Mouse (Mus musculus): ENCODE results near the gene Phyh. TPM values are rescaled to one million over a fixed set of nuclear protein-coding genes. Genes with fewer than 3 reads are reported as not detected.
A peak's percentile ranks its signal among the peaks of the same experiment; 100 is the strongest.

The Phyh gene
- polyA plus RNA-seq, 1 experiment from 2014 or later, result 134 TPM

DNA sequence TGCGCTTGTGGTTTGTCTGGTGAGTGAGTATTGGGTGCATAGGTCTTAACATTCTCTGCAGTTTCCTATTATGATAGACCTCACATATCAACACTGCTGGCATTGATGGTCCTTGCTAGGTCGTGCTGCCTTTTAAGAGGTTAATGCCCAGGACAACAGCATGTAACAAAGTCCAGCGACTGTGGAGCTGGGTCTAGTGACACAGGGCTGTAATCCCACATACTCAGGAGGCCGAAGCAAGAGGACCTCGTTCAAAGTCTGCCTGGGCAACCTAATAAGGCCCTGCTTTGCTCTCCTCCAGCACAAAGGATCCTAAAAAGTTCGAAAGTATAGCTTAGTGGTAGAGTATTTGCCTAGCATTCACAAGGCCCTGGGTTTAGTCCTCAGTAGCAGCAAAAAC is 8.9 kb upstream of the Phyh start:
- Histone ChIP-seq H3K4me2 (ENCODE audit: low read depth, low read length) (no peak overlapping the region), H3K4me1 (ENCODE audit: control insufficient read depth, low read depth, low read length) (peaks cover 4% of the 10 kb centered on the region), H3K4me3 (ENCODE audit: low read depth, low read length) (no peak overlapping the region), H3K9me3 (replicated peaks; ENCODE audit: control insufficient read depth, low read length) (no peaks in the 10 kb centered on the region), H3K36me3 (ENCODE audit: control insufficient read depth, insufficient read depth) (peaks cover 26% of the 10 kb centered on the region), H3K27me3 (ENCODE audit: control insufficient read depth, insufficient read depth, low read depth, low read length) (no peaks in the 10 kb centered on the region), H3K27ac (ENCODE audit: low read length) (no peak overlapping the region), H3K9ac (ENCODE audit: low read depth, low read length) (no peak overlapping the region)
- WGBS (ENCODE audit: insufficient replicate concordance), result 68% methylated on average over 6 of the region's 6 CpGs
- no peak for ATAC-seq (ENCODE audit: low read depth)

DNA sequence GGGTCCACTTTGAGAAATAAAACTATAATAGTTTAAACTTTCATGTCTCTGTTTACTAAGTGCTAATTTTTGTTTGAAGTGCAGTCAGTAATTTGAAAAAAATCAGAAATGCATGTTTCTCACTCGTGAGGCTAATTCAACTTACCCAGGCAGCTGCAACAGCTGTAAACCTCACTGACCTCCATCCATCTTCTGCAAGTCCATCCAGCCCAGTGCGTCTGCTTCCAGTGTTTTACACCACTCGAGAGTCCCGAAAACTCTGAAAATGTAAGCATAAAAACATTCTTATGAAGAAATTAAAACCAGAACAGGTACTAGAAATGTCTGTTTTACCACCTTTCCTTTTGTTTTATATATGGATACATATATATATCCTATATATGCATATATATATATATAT is 8.3 kb upstream of the Phyh start:
- no peaks in the 10 kb centered on the region for H3K9me3 ChIP-seq (replicated peaks; ENCODE audit: control insufficient read depth, low read length)
- H3K4me2 ChIP-seq (ENCODE audit: low read depth, low read length), result no peak overlapping the region
- H3K4me1 ChIP-seq (ENCODE audit: control insufficient read depth, low read depth, low read length), result peaks cover 4% of the 10 kb centered on the region
- no peak overlapping the region for H3K27ac ChIP-seq (ENCODE audit: low read length)
- H3K36me3 ChIP-seq (ENCODE audit: control insufficient read depth, insufficient read depth), result peaks cover 21% of the 10 kb centered on the region
- no peaks in the 10 kb centered on the region for H3K27me3 ChIP-seq (ENCODE audit: control insufficient read depth, insufficient read depth, low read depth, low read length)
- no peak overlapping the region for H3K4me3 ChIP-seq (ENCODE audit: low read depth, low read length)
- 74% methylated on average over 4 of the region's 4 CpGs for WGBS (ENCODE audit: insufficient replicate concordance)
- H3K9ac ChIP-seq (ENCODE audit: low read depth, low read length), result no peak overlapping the region
- ATAC-seq (ENCODE audit: low read depth), result no peak

DNA sequence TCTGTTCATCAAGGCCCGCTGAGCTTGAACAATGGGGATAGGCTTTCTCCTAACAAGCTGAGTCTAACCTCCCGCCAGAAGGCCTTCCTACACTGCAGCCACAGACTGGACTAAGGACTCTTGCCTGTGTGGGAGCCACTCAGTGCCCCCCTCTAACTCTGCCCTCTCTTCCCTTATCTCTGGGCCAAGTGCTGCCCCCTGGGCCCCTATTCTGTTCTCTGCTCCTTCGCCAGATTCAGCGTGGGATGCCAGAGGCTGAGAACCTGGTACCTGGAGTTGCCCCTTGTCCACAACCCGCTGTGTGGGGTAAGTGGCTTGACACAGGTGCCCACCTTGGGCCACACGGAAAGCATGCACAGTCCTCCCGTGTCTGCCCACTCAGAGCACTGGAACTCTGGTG is 4.9 kb upstream of the Phyh start:
- H3K4me2 ChIP-seq (ENCODE audit: low read depth, low read length), result no peak overlapping the region
- H3K36me3 ChIP-seq (ENCODE audit: control insufficient read depth, insufficient read depth), result no peaks in the 10 kb centered on the region
- ATAC-seq (ENCODE audit: low read depth), result no peak
- whole genome bisulfite sequencing (ENCODE audit: insufficient replicate concordance), result 65% methylated on average over 7 of the region's 7 CpGs
- H3K27ac ChIP-seq (ENCODE audit: low read length), result no peak overlapping the region
- no peak overlapping the region for H3K4me3 ChIP-seq (ENCODE audit: low read depth, low read length)
- peaks cover 13% of the 10 kb centered on the region for H3K4me1 ChIP-seq (ENCODE audit: control insufficient read depth, low read depth, low read length)
- H3K27me3 ChIP-seq (ENCODE audit: control insufficient read depth, insufficient read depth, low read depth, low read length), result no peaks in the 10 kb centered on the region
- no peak overlapping the region for H3K9ac ChIP-seq (ENCODE audit: low read depth, low read length)
- H3K9me3 ChIP-seq (replicated peaks; ENCODE audit: control insufficient read depth, low read length), result no peaks in the 10 kb centered on the region

DNA sequence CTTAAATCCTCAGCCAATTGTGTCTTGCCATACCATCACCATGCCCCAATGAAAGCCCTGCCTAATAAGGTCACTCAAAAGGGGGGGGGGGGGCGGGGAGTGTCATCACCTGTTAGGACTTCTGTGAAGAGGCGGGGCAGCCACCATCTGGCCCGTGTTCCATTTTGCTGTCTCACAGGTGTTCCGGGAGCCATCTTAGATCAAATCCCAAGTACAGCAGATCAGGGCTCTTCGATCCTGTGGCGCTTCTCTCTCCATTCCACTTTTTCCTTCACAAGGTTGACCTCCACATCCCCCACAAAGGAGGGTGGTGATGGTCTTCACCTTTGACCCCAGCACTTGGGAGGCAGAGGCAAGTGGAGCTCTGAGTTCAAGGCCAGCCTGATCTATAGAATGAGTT is 2.8 kb upstream of the Phyh start:
- Histone ChIP-seq H3K9me3 (replicated peaks; ENCODE audit: control insufficient read depth, low read length) (no peaks in the 10 kb centered on the region), H3K27ac (ENCODE audit: low read length) (no peak overlapping the region), H3K27me3 (ENCODE audit: control insufficient read depth, insufficient read depth, low read depth, low read length) (no peaks in the 10 kb centered on the region), H3K4me3 (ENCODE audit: low read depth, low read length) (no peak overlapping the region), H3K36me3 (ENCODE audit: control insufficient read depth, insufficient read depth) (no peaks in the 10 kb centered on the region), H3K4me1 (ENCODE audit: control insufficient read depth, low read depth, low read length) (peaks cover 19% of the 10 kb centered on the region), H3K4me2 (ENCODE audit: low read depth, low read length) (no peak overlapping the region), H3K9ac (ENCODE audit: low read depth, low read length) (no peak overlapping the region)
- 68% methylated on average over 5 of the region's 6 CpGs for WGBS (ENCODE audit: insufficient replicate concordance)
- no peak for ATAC-seq (ENCODE audit: low read depth)

DNA sequence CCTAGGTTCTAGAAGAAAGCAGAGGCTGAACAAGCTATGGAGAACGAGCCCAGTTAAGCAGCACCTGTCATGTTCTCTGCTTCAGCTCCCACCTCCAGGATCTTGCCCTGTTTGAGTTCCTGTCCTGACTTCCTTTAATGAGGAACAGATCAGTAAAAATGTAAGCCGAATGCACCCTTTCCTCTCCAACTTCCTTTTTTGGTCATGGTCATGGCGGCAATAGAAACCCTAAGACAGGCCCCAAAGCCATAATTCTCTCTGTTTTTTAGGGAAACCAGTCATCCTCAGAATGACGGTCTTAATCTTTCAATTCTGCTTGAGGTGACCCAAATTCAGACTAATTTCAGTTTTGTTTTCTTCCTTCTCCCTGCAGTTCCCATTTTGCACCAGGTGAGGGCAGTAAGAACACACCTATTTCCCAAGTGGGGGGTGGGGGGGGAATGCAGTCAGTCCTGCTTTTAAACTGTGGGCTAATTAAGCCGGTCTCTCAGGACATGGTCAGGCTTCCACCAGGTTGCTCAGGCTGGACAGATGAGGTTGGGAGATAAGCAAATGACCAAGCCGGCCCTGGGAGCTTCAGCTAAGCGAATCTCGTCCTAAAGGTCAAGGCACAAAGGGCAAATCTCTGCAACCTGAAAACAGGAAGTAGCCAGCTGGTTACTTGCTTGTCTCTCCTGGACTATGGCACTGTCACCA is 1.3 kb upstream of the Phyh start:
- H3K4me1 ChIP-seq (ENCODE audit: control insufficient read depth, low read depth, low read length), result peaks cover 19% of the 10 kb centered on the region
- peak overlapping the region; percentile 35 for H3K4me2 ChIP-seq (ENCODE audit: low read depth, low read length)
- H3K27ac ChIP-seq (ENCODE audit: low read length), result peak overlapping the region; percentile 65
- peak overlapping the region; percentile 21 for H3K4me3 ChIP-seq (ENCODE audit: low read depth, low read length)
- H3K27me3 ChIP-seq (ENCODE audit: control insufficient read depth, insufficient read depth, low read depth, low read length), result no peaks in the 10 kb centered on the region
- WGBS (ENCODE audit: insufficient replicate concordance), result 6% methylated on average over 8 of the region's 8 CpGs
- H3K9ac ChIP-seq (ENCODE audit: low read depth, low read length), result 0 out of 2 replicates have a peak overlapping the region, but pooled peaks have one; percentile 27
- ATAC-seq (ENCODE audit: low read depth), result peak; percentile 34
- no peaks in the 10 kb centered on the region for H3K9me3 ChIP-seq (replicated peaks; ENCODE audit: control insufficient read depth, low read length)
- H3K36me3 ChIP-seq (ENCODE audit: control insufficient read depth, insufficient read depth), result no peaks in the 10 kb centered on the region

DNA sequence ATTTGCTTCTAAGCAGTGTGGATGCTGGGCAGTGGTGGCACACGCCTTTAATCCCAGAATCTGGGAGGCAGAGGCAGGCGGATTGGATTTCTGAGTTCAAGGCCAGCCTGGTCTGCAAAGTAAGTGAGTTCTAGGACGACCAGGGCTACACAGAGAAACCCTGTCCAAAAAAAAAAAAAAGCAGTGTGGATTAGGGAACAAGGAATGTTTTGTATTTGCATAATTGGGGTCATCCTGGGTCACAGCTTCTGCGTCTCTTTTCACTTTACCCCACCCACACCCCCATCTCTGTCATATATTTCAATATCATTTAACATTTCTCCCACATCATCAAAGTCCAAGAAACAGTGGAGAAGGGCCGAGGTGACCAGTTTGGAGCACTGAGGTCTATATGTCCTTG is 2.2 kb downstream of the Phyh start:
- WGBS (ENCODE audit: insufficient replicate concordance), result 52% methylated on average over 5 of the region's 5 CpGs
- no peak overlapping the region for H3K4me3 ChIP-seq (ENCODE audit: low read depth, low read length)
- H3K4me2 ChIP-seq (ENCODE audit: low read depth, low read length), result no peak overlapping the region
- no peak for ATAC-seq (ENCODE audit: low read depth)
- peaks cover 19% of the 10 kb centered on the region for H3K4me1 ChIP-seq (ENCODE audit: control insufficient read depth, low read depth, low read length)
- H3K27ac ChIP-seq (ENCODE audit: low read length), result no peak overlapping the region; the same call in 1 of the 2 replicates
- no peaks in the 10 kb centered on the region for H3K9me3 ChIP-seq (replicated peaks; ENCODE audit: control insufficient read depth, low read length)
- H3K9ac ChIP-seq (ENCODE audit: low read depth, low read length), result no peak overlapping the region
- H3K27me3 ChIP-seq (ENCODE audit: control insufficient read depth, insufficient read depth, low read depth, low read length), result no peaks in the 10 kb centered on the region
- H3K36me3 ChIP-seq (ENCODE audit: control insufficient read depth, insufficient read depth), result no peaks in the 10 kb centered on the region

DNA sequence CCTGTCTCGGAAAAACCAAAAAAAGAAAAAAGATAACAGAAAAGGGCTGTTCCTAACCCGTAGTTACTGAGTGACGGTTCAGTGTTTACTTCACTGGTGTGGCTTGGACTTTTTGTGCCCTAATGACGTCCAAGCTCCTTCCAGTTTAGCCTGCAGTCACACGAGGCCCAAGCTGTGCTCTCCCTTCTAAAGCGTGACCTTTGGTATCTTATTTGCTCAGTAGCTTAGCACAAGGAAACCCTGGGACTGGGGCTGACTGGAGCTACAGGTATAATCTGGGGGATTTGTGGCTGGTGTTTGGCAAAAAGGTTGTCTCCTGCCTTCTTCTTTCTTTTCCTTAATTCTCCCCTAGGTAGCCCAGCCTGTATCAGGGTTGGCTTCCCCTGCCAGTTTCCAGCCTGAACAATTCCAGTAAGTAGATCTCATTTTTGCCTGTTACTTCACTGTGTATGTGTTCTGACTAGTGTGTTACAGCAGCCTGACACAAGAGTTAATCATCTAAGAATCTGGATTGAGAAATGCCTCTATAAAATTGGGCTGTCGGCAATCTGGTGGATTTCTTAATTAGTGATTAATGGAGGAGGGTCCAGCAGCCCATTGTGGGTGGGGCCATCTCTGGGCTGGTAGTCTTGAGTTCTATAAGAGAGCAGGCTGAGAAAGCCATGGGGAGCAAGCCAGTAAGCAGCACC is 3.8 kb downstream of the Phyh start:
- Histone ChIP-seq H3K9ac (ENCODE audit: low read depth, low read length) (no peak overlapping the region), H3K4me2 (ENCODE audit: low read depth, low read length) (peak overlapping the region; percentile 14; the same call in 1 of the 2 replicates), H3K4me1 (ENCODE audit: control insufficient read depth, low read depth, low read length) (peaks cover 13% of the 10 kb centered on the region), H3K36me3 (ENCODE audit: control insufficient read depth, insufficient read depth) (no peaks in the 10 kb centered on the region), H3K27ac (ENCODE audit: low read length) (peak overlapping the region; percentile 79), H3K27me3 (ENCODE audit: control insufficient read depth, insufficient read depth, low read depth, low read length) (no peaks in the 10 kb centered on the region), H3K4me3 (ENCODE audit: low read depth, low read length) (no peak overlapping the region), H3K9me3 (replicated peaks; ENCODE audit: control insufficient read depth, low read length) (no peaks in the 10 kb centered on the region)
- ATAC-seq (ENCODE audit: low read depth), result peak; percentile 71
- 36% methylated on average over 7 of the region's 7 CpGs for WGBS (ENCODE audit: insufficient replicate concordance)

DNA sequence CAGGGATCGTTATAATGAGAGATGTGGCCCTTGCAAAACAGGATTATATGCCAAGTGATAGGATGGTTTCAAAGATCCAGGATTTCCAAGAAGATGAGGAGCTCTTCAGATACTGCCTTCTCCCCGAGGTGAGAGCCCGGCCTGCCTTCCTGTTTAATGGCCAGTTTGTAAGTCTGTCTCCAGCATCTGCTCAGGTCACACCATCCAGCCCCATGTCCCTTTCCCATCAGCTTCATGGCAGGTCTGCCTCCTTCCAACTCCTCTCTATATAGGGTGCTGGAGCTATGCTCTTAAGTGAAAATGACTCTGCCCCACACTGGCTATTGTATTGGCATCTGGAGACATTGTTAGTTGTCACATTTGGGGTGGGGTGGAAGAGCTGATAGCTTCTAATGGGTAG is 8.6 kb downstream of the Phyh start:
- Histone ChIP-seq H3K4me3 (ENCODE audit: low read depth, low read length) (no peak overlapping the region), H3K4me2 (ENCODE audit: low read depth, low read length) (no peak overlapping the region), H3K9me3 (replicated peaks; ENCODE audit: control insufficient read depth, low read length) (no peaks in the 10 kb centered on the region), H3K27me3 (ENCODE audit: control insufficient read depth, insufficient read depth, low read depth, low read length) (no peaks in the 10 kb centered on the region), H3K27ac (ENCODE audit: low read length) (no peak overlapping the region), H3K4me1 (ENCODE audit: control insufficient read depth, low read depth, low read length) (no peaks in the 10 kb centered on the region), H3K36me3 (ENCODE audit: control insufficient read depth, insufficient read depth) (0 out of 2 replicates have a peak, but pooled peaks cover 6% of the 10 kb centered on the region), H3K9ac (ENCODE audit: low read depth, low read length) (no peak overlapping the region)
- WGBS (ENCODE audit: insufficient replicate concordance), result 64% methylated on average over 3 of the region's 3 CpGs
- no peak for ATAC-seq (ENCODE audit: low read depth)

DNA sequence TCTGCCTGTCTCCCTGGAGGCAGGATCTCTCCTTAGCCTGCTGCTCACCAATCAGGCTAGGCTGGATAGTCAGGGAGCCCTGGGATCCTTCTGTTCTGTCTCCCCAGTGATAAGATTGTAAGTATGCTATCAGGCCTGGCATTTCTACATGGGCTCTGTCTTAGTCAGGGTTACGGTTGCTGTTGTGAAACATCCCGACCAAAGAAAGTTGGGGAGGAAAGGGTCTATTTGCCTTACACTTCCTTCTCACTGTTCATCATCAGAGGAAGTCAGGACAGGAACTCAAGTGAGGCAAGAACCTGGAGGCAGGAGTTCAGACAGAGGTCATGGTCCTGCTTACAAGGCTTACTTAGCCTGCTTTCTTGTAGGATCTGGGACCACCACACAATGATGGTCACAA is 10.4 kb downstream of the Phyh start:
- H3K4me1 ChIP-seq (ENCODE audit: control insufficient read depth, low read depth, low read length), result no peaks in the 10 kb centered on the region
- no peak overlapping the region for H3K4me2 ChIP-seq (ENCODE audit: low read depth, low read length)
- no peak overlapping the region for H3K9ac ChIP-seq (ENCODE audit: low read depth, low read length)
- 0 out of 2 replicates have a peak, but pooled peaks cover 6% of the 10 kb centered on the region for H3K36me3 ChIP-seq (ENCODE audit: control insufficient read depth, insufficient read depth)
- no peaks in the 10 kb centered on the region for H3K27me3 ChIP-seq (ENCODE audit: control insufficient read depth, insufficient read depth, low read depth, low read length)
- H3K4me3 ChIP-seq (ENCODE audit: low read depth, low read length), result no peak overlapping the region
- ATAC-seq (ENCODE audit: low read depth), result no peak
- no peak overlapping the region for H3K27ac ChIP-seq (ENCODE audit: low read length)
- no peaks in the 10 kb centered on the region for H3K9me3 ChIP-seq (replicated peaks; ENCODE audit: control insufficient read depth, low read length)
- WGBS (ENCODE audit: insufficient replicate concordance), result 42% methylated on average over 2 of the region's 2 CpGs
